Mouse (Mus musculus): ENCODE measurements around the gene Palm3. TPM values are rescaled to one million over a fixed set of nuclear protein-coding genes. Genes with fewer than 3 reads are reported as not detected.
A peak's percentile ranks its signal among the peaks of the same experiment; 100 is the strongest.

The Palm3 gene
- polyA plus RNA-seq, 1 experiment from 2014 or later: 3.2 TPM

- Histone ChIP-seq H3K4me2 (replicated peaks; ENCODE audit: low read depth, low read length) (no peak overlapping the region), H3K9ac (replicated peaks; ENCODE audit: low read depth, low read length) (no peak overlapping the region), H3K36me3 (ENCODE audit: control insufficient read depth, insufficient read depth, low read length) (peaks cover 49% of the 10 kb centered on the region), H3K27me3 (ENCODE audit: control insufficient read depth, insufficient read depth, low read length) (no peaks in the 10 kb centered on the region), H3K27ac (ENCODE audit: low read length) (no peak overlapping the region), H3K9me3 (ENCODE audit: control insufficient read depth, low read depth, low read length) (no peaks in the 10 kb centered on the region), H3K4me3 (ENCODE audit: low read depth, low read length) (no peak overlapping the region), H3K4me1 (ENCODE audit: control insufficient read depth, insufficient read depth, low read length) (no peaks in the 10 kb centered on the region)
- no peak for ATAC-seq (ENCODE audit: insufficient number of reproducible peaks, insufficient read depth, low FRiP score, low read depth)
- WGBS: 86% methylated on average over 2 of the region's 2 CpGs
These were observed 28.8 kb upstream of the Palm3 start for GRCm38 (mm10) chr8:83992488-83992887.

- WGBS: 81% methylated on average over 3 of the region's 3 CpGs
These were observed 27.2 kb upstream of the Palm3 start for GRCm38 (mm10) chr8:83994030-83994429.

GRCm38 (mm10) chr8:83995973-83996372, 25.3 kb upstream of the Palm3 start:
- no peaks in the 10 kb centered on the region for H3K9me3 ChIP-seq (ENCODE audit: control insufficient read depth, low read depth, low read length)
- H3K27ac ChIP-seq (ENCODE audit: low read length): no peak overlapping the region
- WGBS: 14% methylated on average over 12 of the region's 12 CpGs
- H3K36me3 ChIP-seq (ENCODE audit: control insufficient read depth, insufficient read depth, low read length): peaks cover 34% of the 10 kb centered on the region; the same call in 1 of the 2 replicates
- H3K9ac ChIP-seq (replicated peaks; ENCODE audit: low read depth, low read length): no peak overlapping the region
- peaks cover 11% of the 10 kb centered on the region for H3K4me1 ChIP-seq (ENCODE audit: control insufficient read depth, insufficient read depth, low read length)
- no peaks in the 10 kb centered on the region for H3K27me3 ChIP-seq (ENCODE audit: control insufficient read depth, insufficient read depth, low read length)
- no peak for ATAC-seq (ENCODE audit: insufficient number of reproducible peaks, insufficient read depth, low FRiP score, low read depth)
- peak overlapping the region; percentile 75; the same call in 1 of the 2 replicates for H3K4me3 ChIP-seq (ENCODE audit: low read depth, low read length)
- H3K4me2 ChIP-seq (replicated peaks; ENCODE audit: low read depth, low read length): peak overlapping the region; percentile 74

More at GRCm38 (mm10) chr8:83994030-83994429, 27.2 kb upstream of the Palm3 start:
- no peaks in the 10 kb centered on the region for H3K27me3 ChIP-seq (ENCODE audit: control insufficient read depth, insufficient read depth, low read length)
- H3K9ac ChIP-seq (replicated peaks; ENCODE audit: low read depth, low read length): no peak overlapping the region
- H3K4me2 ChIP-seq (replicated peaks; ENCODE audit: low read depth, low read length): no peak overlapping the region
- H3K9me3 ChIP-seq (ENCODE audit: control insufficient read depth, low read depth, low read length): no peaks in the 10 kb centered on the region
- H3K27ac ChIP-seq (ENCODE audit: low read length): no peak overlapping the region
- H3K4me3 ChIP-seq (ENCODE audit: low read depth, low read length): no peak overlapping the region
- H3K36me3 ChIP-seq (ENCODE audit: control insufficient read depth, insufficient read depth, low read length): peaks cover 37% of the 10 kb centered on the region
- no peak for ATAC-seq (ENCODE audit: insufficient number of reproducible peaks, insufficient read depth, low FRiP score, low read depth)
- peaks cover 4% of the 10 kb centered on the region for H3K4me1 ChIP-seq (ENCODE audit: control insufficient read depth, insufficient read depth, low read length)

GRCm38 (mm10) chr8:83996567-83997505, 24.4 kb upstream of the Palm3 start:
- peak overlapping the region; percentile 98 for H3K27ac ChIP-seq (ENCODE audit: low read length)
- WGBS: 1% methylated on average over 41 of the region's 103 CpGs
- H3K9me3 ChIP-seq (ENCODE audit: control insufficient read depth, low read depth, low read length): no peaks in the 10 kb centered on the region
- peak overlapping the region; percentile 74 for H3K4me2 ChIP-seq (replicated peaks; ENCODE audit: low read depth, low read length)
- H3K4me1 ChIP-seq (ENCODE audit: control insufficient read depth, insufficient read depth, low read length): peaks cover 11% of the 10 kb centered on the region
- peaks cover 30% of the 10 kb centered on the region; the same call in 1 of the 2 replicates for H3K36me3 ChIP-seq (ENCODE audit: control insufficient read depth, insufficient read depth, low read length)
- peak; percentile 86 for ATAC-seq (ENCODE audit: insufficient number of reproducible peaks, insufficient read depth, low FRiP score, low read depth)
- no peaks in the 10 kb centered on the region for H3K27me3 ChIP-seq (ENCODE audit: control insufficient read depth, insufficient read depth, low read length)
- peak overlapping the region; percentile 88 for H3K9ac ChIP-seq (replicated peaks; ENCODE audit: low read depth, low read length)
- peak overlapping the region; percentile 75 for H3K4me3 ChIP-seq (ENCODE audit: low read depth, low read length)

- H3K4me1 ChIP-seq (ENCODE audit: control insufficient read depth, insufficient read depth, low read length): peaks cover 11% of the 10 kb centered on the region
- peak within 1 kb of the TSS; percentile 84 for H3K4me2 ChIP-seq (replicated peaks; ENCODE audit: low read depth, low read length)
- peak within 1 kb of the TSS; percentile 75 for H3K4me3 ChIP-seq (ENCODE audit: low read depth, low read length)
- no peak for ATAC-seq (ENCODE audit: insufficient number of reproducible peaks, insufficient read depth, low FRiP score, low read depth)
- no peaks in the 10 kb centered on the region for H3K27me3 ChIP-seq (ENCODE audit: control insufficient read depth, insufficient read depth, low read length)
- WGBS: under 1% methylated on average over 66 of the region's 112 CpGs
- peak within 1 kb of the TSS; percentile 88 for H3K9ac ChIP-seq (replicated peaks; ENCODE audit: low read depth, low read length)
- no peaks in the 10 kb centered on the region for H3K9me3 ChIP-seq (ENCODE audit: control insufficient read depth, low read depth, low read length)
- H3K36me3 ChIP-seq (ENCODE audit: control insufficient read depth, insufficient read depth, low read length): peaks cover 33% of the 10 kb centered on the region; the same call in 1 of the 2 replicates
- peak within 1 kb of the TSS; percentile 98 for H3K27ac ChIP-seq (ENCODE audit: low read length)
These were observed 23.6 kb upstream of the Palm3 start, which contains the start of gene Samd1 for GRCm38 (mm10) chr8:83997511-83998141. TSS of gene Samd1 (plus strand) at chr8:83997672.

- peak overlapping the region; percentile 88 for H3K9ac ChIP-seq (replicated peaks; ENCODE audit: low read depth, low read length)
- H3K4me2 ChIP-seq (replicated peaks; ENCODE audit: low read depth, low read length): peak overlapping the region; percentile 84
- peaks cover 32% of the 10 kb centered on the region; the same call in 1 of the 2 replicates for H3K36me3 ChIP-seq (ENCODE audit: control insufficient read depth, insufficient read depth, low read length)
- peak overlapping the region; percentile 82 for H3K27ac ChIP-seq (ENCODE audit: low read length)
- no peak for ATAC-seq (ENCODE audit: insufficient number of reproducible peaks, insufficient read depth, low FRiP score, low read depth)
- H3K4me3 ChIP-seq (ENCODE audit: low read depth, low read length): peak overlapping the region; percentile 72
- H3K9me3 ChIP-seq (ENCODE audit: control insufficient read depth, low read depth, low read length): no peaks in the 10 kb centered on the region
- no peaks in the 10 kb centered on the region for H3K27me3 ChIP-seq (ENCODE audit: control insufficient read depth, insufficient read depth, low read length)
- H3K4me1 ChIP-seq (ENCODE audit: control insufficient read depth, insufficient read depth, low read length): peaks cover 11% of the 10 kb centered on the region
- under 1% methylated on average over 87 of the region's 92 CpGs for WGBS
These were observed 22.8 kb upstream of the Palm3 start for GRCm38 (mm10) chr8:83998231-83999056.

- no peak overlapping the region for H3K27ac ChIP-seq (ENCODE audit: low read length)
These were observed 22.1 kb upstream of the Palm3 start for GRCm38 (mm10) chr8:83999057-83999705.

More at GRCm38 (mm10) chr8:83999057-83999705, 22.1 kb upstream of the Palm3 start:
- ATAC-seq (ENCODE audit: insufficient number of reproducible peaks, insufficient read depth, low FRiP score, low read depth): no peak
- Histone ChIP-seq H3K4me1 (ENCODE audit: control insufficient read depth, insufficient read depth, low read length) (peaks cover 16% of the 10 kb centered on the region), H3K4me3 (ENCODE audit: low read depth, low read length) (peak overlapping the region; percentile 72), H3K36me3 (ENCODE audit: control insufficient read depth, insufficient read depth, low read length) (peaks cover 26% of the 10 kb centered on the region; the same call in 1 of the 2 replicates), H3K9ac (replicated peaks; ENCODE audit: low read depth, low read length) (peak overlapping the region; percentile 88; the same call in 1 of the 2 replicates), H3K27me3 (ENCODE audit: control insufficient read depth, insufficient read depth, low read length) (no peaks in the 10 kb centered on the region), H3K9me3 (ENCODE audit: control insufficient read depth, low read depth, low read length) (no peaks in the 10 kb centered on the region), H3K4me2 (replicated peaks; ENCODE audit: low read depth, low read length) (peak overlapping the region; percentile 84)
- 51% methylated on average over 16 of the region's 16 CpGs for WGBS
